Mouse (Mus musculus) forebrain, embryonic 15.5 days (tissue): ENCODE results near the gene P4ha2. TPM values are rescaled to one million over a fixed set of nuclear protein-coding genes. Genes with fewer than 3 reads are reported as not detected.

Experiments used
- ATAC-seq: fragments of 200-750 bp; cut with Nextera tagmentation; replicated peaks from 2 replicates; pipeline ENCODE4 v1.8.0; 2017; ENCODE audit warnings: mild to moderate bottlenecking, moderate TSS enrichment, moderate library complexity
- H3K27ac ChIP-seq: fragments of 300-500 bp; sonication (generic); replicated peaks from 2 replicates; pipeline ENCODE4 v1.5.1; 2015; ENCODE audit warnings: mild to moderate bottlenecking, inconsistent platforms
- H3K27me3 ChIP-seq: fragments of 300-500 bp; sonication (generic); 2 replicates; pipeline ENCODE4 v1.6.1; 2015; ENCODE audit warnings: inconsistent platforms
- H3K36me3 ChIP-seq: fragments of 300-500 bp; sonication (generic); 2 replicates; pipeline ENCODE4 v1.6.1; 2015; ENCODE audit warnings: mild to moderate bottlenecking, inconsistent platforms
- H3K4me1 ChIP-seq: fragments of 300-500 bp; sonication (generic); 2 replicates; pipeline ENCODE4 v1.6.1; 2015; ENCODE audit warnings: inconsistent platforms
- H3K4me2 ChIP-seq: fragments of 300-500 bp; sonication (generic); replicated peaks from 2 replicates; pipeline ENCODE4 v1.6.1; 2015; ENCODE audit warnings: mild to moderate bottlenecking, inconsistent platforms
- H3K4me3 ChIP-seq: fragments of 300-500 bp; sonication (generic); 2 replicates; pipeline ENCODE4 v1.5.1; 2015; ENCODE audit warnings: mild to moderate bottlenecking, inconsistent platforms
- H3K9ac ChIP-seq: fragments of 300-500 bp; sonication (generic); replicated peaks from 2 replicates; pipeline ENCODE4 v1.6.1; 2015; ENCODE audit warnings: mild to moderate bottlenecking, inconsistent platforms
- H3K9me3 ChIP-seq: fragments of 300-500 bp; sonication (generic); 2 replicates; pipeline ENCODE4 v1.6.1; 2016; ENCODE audit warnings: inconsistent platforms
- WGBS: fragments of 180-500 bp; shearing (Covaris S2); methylation state at CpG from one replicate; pipeline ENCODE4 v1.1.7; 2015; ENCODE audit warnings: mixed read lengths; 5-methylcytosine and 5-hydroxymethylcytosine counted together
- polyA plus RNA-seq: library from polyadenylated mRNA; unstranded; fragments of >200 nt; fragmentation: Nextera tagmentation; extraction: Ambion mirVana; gene quantifications from 2 replicates; pipeline ENCODE4 v1.2.1, GENCODE M21; 2015

P4ha2 gene
- polyA plus RNA-seq, 1 experiment from 2014 or later, result 6.7 TPM

DNA sequence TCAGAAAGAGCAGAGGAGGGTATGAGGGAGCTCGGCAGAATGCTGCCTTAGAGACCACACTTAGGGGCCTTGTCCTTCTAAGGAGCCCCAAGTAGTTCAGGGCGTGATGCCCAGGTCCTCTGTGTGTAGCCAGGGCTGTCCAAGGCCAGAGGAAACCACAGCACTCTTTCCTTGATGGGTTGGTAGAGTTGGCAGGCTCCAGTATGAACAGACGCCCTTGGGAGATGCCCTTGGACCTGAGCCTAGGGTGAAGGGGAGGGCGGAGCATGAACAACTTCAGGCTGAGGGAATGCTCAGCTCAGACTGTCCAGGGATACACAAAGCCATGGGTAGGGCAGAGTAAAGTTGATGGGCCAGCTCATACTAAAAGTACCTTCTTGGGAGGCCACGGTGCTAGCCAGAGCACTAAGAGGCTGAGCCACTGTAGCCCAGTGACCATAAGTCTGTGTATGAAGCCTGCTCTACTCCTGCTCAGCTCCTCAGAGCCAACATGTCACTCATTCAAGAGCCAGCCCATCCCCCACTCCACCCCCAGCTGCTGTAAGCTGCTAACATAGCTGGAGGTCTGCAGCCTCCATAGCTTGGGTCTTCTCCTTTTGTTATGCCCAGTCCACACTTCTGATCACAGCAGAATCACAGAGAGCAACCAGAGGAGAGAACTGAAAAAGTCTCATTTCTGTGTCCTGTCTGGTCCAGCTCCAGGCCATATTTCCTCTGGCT lies 28.0 kb upstream of the P4ha2 start:
- no peak overlapping the region for H3K4me2 ChIP-seq
- no peaks in the 10 kb centered on the region for H3K36me3 ChIP-seq
- ATAC-seq, result no peak
- no peak overlapping the region for H3K9ac ChIP-seq
- no peak overlapping the region for H3K27ac ChIP-seq
- 91% methylated on average over 5 of the region's 5 CpGs for WGBS
- no peak overlapping the region for H3K4me3 ChIP-seq
- no peaks in the 10 kb centered on the region for H3K9me3 ChIP-seq
- H3K4me1 ChIP-seq, result peaks cover 23% of the 10 kb centered on the region
- no peaks in the 10 kb centered on the region for H3K27me3 ChIP-seq

DNA sequence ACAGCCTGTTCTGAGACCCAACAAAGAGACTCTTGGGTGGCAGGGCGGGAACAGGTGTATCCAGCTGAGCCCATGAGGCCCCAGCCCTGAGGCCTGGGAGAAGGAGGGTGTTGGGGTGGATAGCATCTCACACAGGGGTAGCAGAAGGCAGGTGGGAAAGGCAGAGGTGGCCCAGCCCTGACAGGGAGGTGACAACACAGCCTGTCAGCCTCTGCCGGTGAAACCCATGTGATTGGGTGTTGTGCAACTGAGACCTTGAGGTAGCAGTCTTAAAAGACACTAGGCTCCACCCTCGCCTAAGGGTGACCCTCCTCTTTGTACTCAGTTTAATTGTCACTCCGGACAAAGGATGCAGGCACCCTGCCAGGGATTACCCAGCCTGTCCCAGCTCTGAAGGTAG lies 26.6 kb upstream of the P4ha2 start:
- Histone ChIP-seq H3K4me3 (no peak overlapping the region), H3K4me1 (peaks cover 9% of the 10 kb centered on the region), H3K9ac (no peak overlapping the region), H3K27me3 (no peaks in the 10 kb centered on the region), H3K4me2 (no peak overlapping the region), H3K9me3 (no peaks in the 10 kb centered on the region), H3K27ac (no peak overlapping the region), H3K36me3 (no peaks in the 10 kb centered on the region)
- WGBS, result 23% methylated on average over 4 of the region's 4 CpGs
- no peak for ATAC-seq

DNA sequence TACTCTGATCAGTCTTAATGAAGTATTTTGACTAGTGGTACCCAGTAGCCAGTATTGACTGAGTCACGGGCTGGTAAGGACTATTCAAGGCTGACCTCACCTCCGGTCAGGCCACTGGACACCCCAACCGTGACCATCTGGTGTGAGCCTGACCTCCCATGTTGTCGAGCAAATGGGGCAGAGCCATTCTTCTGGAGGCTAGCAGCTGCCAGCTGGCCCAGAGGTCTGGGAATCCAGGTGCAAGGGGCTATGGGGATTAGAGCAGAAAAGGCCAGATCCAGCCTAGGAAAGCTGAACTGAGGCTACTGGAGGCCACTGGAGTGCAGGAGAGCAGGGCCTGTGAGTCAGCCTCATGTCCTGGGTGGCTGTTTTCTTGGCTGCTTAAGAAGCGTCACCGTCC lies 24.5 kb upstream of the P4ha2 start:
- WGBS, result 80% methylated on average over 6 of the region's 6 CpGs
- no peak for ATAC-seq

DNA sequence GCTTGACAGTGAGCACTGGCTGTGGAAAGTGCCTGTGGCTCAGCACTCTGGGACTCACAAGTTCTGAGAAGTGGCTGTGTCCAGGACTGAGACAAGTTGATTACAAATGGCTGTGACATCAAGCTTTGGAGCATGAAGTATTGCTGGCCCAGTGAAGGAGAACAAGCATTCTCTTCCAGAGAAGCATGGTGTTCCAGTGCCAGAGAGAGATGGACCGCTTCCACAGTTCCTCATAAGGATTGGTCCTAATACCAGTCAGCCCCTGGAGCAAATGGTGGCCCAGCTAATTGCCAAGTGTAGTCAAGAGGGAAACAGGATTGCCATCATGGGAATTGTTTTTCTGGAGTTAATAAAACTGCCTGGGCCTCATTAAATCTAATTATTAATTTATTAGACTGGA lies 23.8 kb upstream of the P4ha2 start:
- 92% methylated on average over 1 of the region's 1 CpGs for WGBS
- H3K9ac ChIP-seq, result no peak overlapping the region
- H3K27ac ChIP-seq, result no peak overlapping the region
- no peaks in the 10 kb centered on the region for H3K36me3 ChIP-seq
- no peak overlapping the region for H3K4me2 ChIP-seq
- no peak overlapping the region for H3K4me3 ChIP-seq
- H3K9me3 ChIP-seq, result no peaks in the 10 kb centered on the region
- H3K4me1 ChIP-seq, result no peaks in the 10 kb centered on the region
- no peak for ATAC-seq
- no peaks in the 10 kb centered on the region for H3K27me3 ChIP-seq

More for the DNA sequence above, 24.5 kb upstream of the P4ha2 start:
- Histone ChIP-seq H3K9ac (no peak overlapping the region), H3K9me3 (no peaks in the 10 kb centered on the region), H3K27ac (no peak overlapping the region), H3K4me3 (no peak overlapping the region), H3K4me2 (no peak overlapping the region), H3K4me1 (no peaks in the 10 kb centered on the region), H3K36me3 (no peaks in the 10 kb centered on the region), H3K27me3 (no peaks in the 10 kb centered on the region)

DNA sequence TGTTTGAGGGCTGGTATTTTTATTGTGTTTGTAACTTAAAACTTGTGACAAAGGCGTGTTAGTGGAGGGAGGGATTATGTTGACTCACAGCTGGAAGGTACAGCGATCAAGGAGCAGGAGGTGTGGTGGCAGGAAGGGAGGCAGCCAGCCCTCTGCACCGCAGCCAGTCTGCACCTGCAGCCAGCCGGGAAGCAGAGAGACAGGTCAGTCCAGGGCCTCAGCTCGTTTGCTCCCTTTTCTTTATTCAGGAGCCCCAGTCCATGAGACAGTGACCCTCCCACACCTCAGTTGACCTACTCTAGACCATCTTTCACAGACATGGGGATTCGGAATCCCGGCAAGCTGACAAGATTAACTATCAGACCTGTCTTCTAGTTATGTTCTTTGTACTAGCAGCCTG lies 19.5 kb upstream of the P4ha2 start:
- no peak overlapping the region for H3K4me3 ChIP-seq
- no peaks in the 10 kb centered on the region for H3K4me1 ChIP-seq
- ATAC-seq, result no peak
- WGBS, result 37% methylated on average over 7 of the region's 7 CpGs
- no peaks in the 10 kb centered on the region for H3K9me3 ChIP-seq
- H3K36me3 ChIP-seq, result no peaks in the 10 kb centered on the region
- no peak overlapping the region for H3K9ac ChIP-seq
- no peak overlapping the region for H3K4me2 ChIP-seq
- H3K27ac ChIP-seq, result no peak overlapping the region
- no peaks in the 10 kb centered on the region for H3K27me3 ChIP-seq

DNA sequence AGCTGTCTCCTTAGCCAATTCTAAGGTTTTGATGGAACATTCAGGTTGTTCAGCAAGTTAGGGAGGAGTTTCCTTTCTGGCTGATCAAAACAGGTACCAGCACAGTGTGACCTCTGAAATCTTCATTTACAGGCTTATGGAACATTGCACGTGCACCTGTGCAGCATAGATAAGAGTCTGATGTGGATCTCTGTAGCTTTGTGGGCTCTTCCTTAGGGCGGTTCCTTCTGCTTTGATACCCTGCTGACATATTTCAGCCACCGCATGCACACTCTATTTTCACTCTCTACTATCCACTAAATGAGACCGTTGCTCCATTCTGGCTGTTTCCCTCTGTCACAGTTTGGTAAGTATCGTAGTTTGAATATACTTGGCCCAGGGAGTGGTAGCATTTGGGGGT lies 17.2 kb upstream of the P4ha2 start:
- Histone ChIP-seq H3K36me3 (no peaks in the 10 kb centered on the region), H3K9me3 (no peaks in the 10 kb centered on the region), H3K4me1 (no peaks in the 10 kb centered on the region), H3K27ac (no peak overlapping the region), H3K27me3 (no peaks in the 10 kb centered on the region), H3K9ac (no peak overlapping the region), H3K4me3 (no peak overlapping the region), H3K4me2 (no peak overlapping the region)
- ATAC-seq, result no peak
- WGBS, result 92% methylated on average over 5 of the region's 5 CpGs

DNA sequence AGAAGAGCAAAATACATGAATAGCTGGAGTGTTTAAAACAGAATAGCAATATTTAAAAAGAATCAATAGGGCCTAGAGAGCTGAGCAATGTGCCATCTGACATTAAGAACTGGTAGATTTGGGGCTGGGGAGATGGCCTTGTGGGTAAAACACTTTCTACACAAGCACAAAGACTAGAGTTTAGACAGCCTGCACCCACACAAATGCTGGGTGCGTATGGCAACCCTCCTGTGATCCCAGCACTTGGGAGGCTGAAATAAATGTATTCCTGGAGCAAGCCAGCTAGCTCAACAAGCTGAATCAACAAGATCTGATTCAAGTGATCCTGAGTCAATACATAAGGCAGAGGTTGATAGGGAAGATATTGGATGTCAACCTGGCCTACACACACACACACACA lies 14.9 kb upstream of the P4ha2 start:
- no peak for ATAC-seq
- Histone ChIP-seq H3K9me3 (no peaks in the 10 kb centered on the region), H3K4me1 (no peaks in the 10 kb centered on the region), H3K4me2 (no peak overlapping the region), H3K36me3 (no peaks in the 10 kb centered on the region), H3K27me3 (no peaks in the 10 kb centered on the region), H3K27ac (no peak overlapping the region), H3K4me3 (no peak overlapping the region), H3K9ac (no peak overlapping the region)
- 95% methylated on average over 1 of the region's 1 CpGs for WGBS

DNA sequence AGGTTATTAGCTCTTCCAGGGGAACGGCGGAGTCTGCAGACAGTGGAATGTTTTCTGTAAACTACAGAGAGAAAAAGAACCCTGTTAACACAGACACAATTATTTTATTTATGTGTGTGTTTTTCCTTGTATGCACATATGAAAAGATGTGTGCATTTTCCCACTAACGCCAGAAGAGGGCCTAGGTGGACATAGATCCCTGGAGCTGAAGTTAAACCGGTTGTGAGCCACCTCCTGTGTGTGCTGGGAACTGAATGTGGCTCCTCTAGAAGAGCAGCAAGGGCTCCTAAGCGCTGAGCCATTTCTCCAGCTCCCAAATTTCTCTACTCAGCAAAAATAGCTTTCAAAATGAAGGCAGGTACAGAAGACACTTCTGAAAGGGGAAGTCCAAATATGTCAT lies 14.1 kb upstream of the P4ha2 start:
- Histone ChIP-seq H3K4me1 (no peaks in the 10 kb centered on the region), H3K4me3 (no peak overlapping the region), H3K27ac (no peak overlapping the region), H3K4me2 (no peak overlapping the region), H3K9me3 (no peaks in the 10 kb centered on the region), H3K36me3 (no peaks in the 10 kb centered on the region), H3K9ac (no peak overlapping the region), H3K27me3 (no peaks in the 10 kb centered on the region)
- no peak for ATAC-seq
- 63% methylated on average over 5 of the region's 5 CpGs for WGBS

DNA sequence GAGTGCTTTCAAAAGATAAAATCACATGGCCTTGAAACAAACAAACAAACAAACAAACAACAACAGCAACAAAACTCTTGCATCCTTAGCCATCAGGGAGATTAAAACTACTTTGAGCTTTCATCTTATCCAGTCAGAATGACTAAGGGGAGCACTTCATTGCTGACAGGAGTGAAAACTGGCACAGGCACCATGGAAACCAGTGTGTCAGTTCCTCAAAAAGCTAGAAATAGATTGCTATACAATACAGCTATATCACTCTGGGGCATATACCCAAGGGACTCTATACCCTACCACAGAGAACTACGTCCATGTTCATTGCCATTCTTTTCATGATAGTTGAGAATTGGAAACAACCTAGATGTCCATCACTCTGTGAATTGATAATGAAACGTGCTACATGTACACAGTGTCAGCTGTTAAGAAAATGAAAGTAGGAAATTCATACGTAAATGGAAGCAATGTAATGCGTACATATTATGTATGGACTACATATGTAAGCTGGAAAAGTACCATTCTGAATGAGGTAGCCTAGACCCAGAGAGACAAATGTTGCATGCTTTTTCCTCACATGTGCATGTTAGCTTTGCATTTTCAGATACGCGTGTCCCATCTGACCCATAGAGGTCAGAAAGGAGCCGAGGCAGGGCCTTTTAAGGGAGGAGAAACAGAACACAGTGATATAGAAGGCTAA lies 11.5 kb upstream of the P4ha2 start:
- H3K36me3 ChIP-seq, result no peaks in the 10 kb centered on the region
- no peak for ATAC-seq
- H3K4me2 ChIP-seq, result no peak overlapping the region
- H3K9me3 ChIP-seq, result no peaks in the 10 kb centered on the region
- H3K4me3 ChIP-seq, result no peak overlapping the region
- WGBS, result 82% methylated on average over 7 of the region's 7 CpGs
- H3K4me1 ChIP-seq, result no peaks in the 10 kb centered on the region
- H3K27ac ChIP-seq, result no peak overlapping the region
- no peak overlapping the region for H3K9ac ChIP-seq
- no peaks in the 10 kb centered on the region for H3K27me3 ChIP-seq

DNA sequence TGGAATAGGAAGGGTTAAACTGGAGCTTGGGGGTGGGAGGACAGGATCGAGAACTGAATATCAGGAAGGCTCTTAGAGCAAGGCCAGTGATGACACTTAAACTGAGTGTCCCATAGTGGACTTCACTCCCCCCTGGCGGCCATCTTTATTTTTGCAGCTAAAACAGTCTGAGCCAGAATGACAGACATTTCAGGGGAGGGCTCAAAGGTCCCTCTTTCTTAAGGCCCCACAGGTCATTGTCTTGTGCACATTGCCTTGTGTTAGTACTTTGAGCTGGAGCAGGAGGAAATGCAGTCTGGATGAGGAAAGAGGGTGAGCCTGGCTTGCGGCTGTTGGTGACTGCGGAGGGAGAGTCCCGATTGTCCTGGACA lies 11.0 kb upstream of the P4ha2 start:
- no peaks in the 10 kb centered on the region for H3K9me3 ChIP-seq
- H3K4me1 ChIP-seq, result no peaks in the 10 kb centered on the region
- H3K36me3 ChIP-seq, result no peaks in the 10 kb centered on the region
- no peak overlapping the region for H3K4me2 ChIP-seq
- ATAC-seq, result peak; percentile 41; the same call in 1 of the 2 replicates
- no peaks in the 10 kb centered on the region for H3K27me3 ChIP-seq
- no peak overlapping the region for H3K4me3 ChIP-seq
- H3K9ac ChIP-seq, result no peak overlapping the region
- 55% methylated on average over 5 of the region's 5 CpGs for WGBS
- H3K27ac ChIP-seq, result no peak overlapping the region

DNA sequence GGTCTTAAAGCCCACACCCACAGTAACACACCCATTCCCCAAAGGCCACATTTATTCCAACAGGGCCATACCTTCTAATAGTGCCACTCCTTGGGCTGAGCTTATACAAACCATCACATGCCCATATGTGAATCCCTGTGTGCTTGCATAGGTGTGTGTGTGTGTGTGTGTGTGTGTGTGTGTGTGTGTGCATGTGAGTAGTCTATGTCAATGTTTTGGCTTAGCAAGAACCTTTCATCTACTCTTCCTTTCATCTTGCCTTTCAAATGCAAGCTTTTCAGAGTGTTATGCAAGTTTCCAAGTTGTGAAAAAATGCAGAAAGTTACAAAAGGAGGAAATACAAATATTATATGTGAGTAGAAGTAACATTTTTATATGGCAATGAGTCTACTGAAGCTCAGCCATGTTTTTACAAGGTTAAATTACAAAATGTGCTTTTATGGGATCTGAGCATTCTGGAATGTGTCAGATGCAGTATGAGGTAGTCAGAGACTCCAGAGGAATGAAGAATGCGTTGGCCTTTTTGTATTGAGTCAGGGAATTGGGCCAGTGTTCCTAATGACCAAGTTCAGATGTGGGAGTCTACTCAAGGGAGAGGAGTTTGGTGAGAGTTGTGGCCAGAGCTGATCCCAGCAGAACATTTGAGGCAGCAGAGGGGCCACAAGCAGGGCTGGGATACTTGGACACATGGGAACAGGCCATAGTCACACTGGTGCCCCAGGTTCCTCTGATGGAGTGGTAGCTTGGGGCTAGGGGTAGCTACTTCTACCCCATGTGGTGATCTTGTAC lies 9.6 kb upstream of the P4ha2 start:
- 80% methylated on average over 1 of the region's 1 CpGs for WGBS
- Histone ChIP-seq H3K4me1 (no peaks in the 10 kb centered on the region), H3K27me3 (no peaks in the 10 kb centered on the region), H3K9ac (no peak overlapping the region), H3K4me2 (no peak overlapping the region), H3K9me3 (no peaks in the 10 kb centered on the region), H3K36me3 (no peaks in the 10 kb centered on the region), H3K4me3 (no peak overlapping the region), H3K27ac (no peak overlapping the region)
- ATAC-seq, result no peak

DNA sequence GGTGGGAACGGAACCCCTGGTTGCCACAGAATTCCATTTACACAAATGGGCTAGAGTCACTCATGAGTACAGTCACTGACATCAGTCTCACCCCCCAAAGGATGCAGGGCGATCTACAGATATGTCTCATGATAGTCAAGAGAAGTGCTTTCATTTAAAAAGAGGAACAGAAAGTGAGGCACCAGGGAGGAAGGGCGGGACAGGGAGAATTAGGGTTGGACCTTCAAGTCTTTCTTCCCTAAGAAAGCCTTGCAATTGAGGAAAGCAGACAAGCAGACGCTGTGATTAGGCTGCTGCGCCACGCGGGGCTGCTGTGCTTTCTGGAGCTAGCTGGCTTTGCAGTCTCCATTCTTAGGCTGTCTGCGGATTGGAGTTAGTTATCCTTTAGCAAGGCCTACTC lies 8.2 kb upstream of the P4ha2 start:
- Histone ChIP-seq H3K36me3 (no peaks in the 10 kb centered on the region), H3K27me3 (no peaks in the 10 kb centered on the region), H3K9ac (no peak overlapping the region), H3K4me2 (no peak overlapping the region), H3K27ac (no peak overlapping the region), H3K4me3 (no peak overlapping the region), H3K4me1 (no peaks in the 10 kb centered on the region), H3K9me3 (no peaks in the 10 kb centered on the region)
- no peak for ATAC-seq
- WGBS, result 47% methylated on average over 8 of the region's 8 CpGs
